Mouse (Mus musculus): ENCODE measurements around the gene Eif5a.

GRCm38 (mm10) chr11:69939731-69940130 lies 18.0 kb upstream of the Eif5a start:
- TF ChIP-seq POLR2A (IDR thresholded peaks at IDR 0.05; ENCODE audit: insufficient read length, low read depth), result no peak
- TF ChIP-seq MAX (IDR thresholded peaks at IDR 0.05; ENCODE audit: low read depth), result no peak
- TF ChIP-seq MYOD1 (IDR thresholded peaks at IDR 0.05; ENCODE audit: control insufficient read depth in 1 of 3, insufficient read length in 2 of 3, low read depth in 2 of 3), result no peak
- no peak for TF ChIP-seq POLR2AphosphoS2 (IDR thresholded peaks at IDR 0.05; ENCODE audit: insufficient read length, low read depth)
- TF ChIP-seq E2F4 (IDR thresholded peaks at IDR 0.05; ENCODE audit: insufficient read depth), result no peak
- no peak for TF ChIP-seq CEBPB (IDR thresholded peaks at IDR 0.05; ENCODE audit: insufficient read depth, poor library complexity, severe bottlenecking)
- TF ChIP-seq REST (IDR thresholded peaks at IDR 0.05; ENCODE audit: insufficient read depth, insufficient read length), result no peak

All from myocyte (in vitro differentiated cells).